Mouse (Mus musculus): ENCODE results near the gene Arhgap6.

GRCm38 (mm10) chrX:168943217-168943616 lies 148.3 kb downstream of the Arhgap6 start:
- no peak for TF ChIP-seq CTCF (IDR thresholded peaks at IDR 0.05; ENCODE audit: low read depth)
- no peak for TF ChIP-seq EP300 (IDR thresholded peaks at IDR 0.05; ENCODE audit: low read depth)
